Mouse (Mus musculus) heart, postnatal 0 days (tissue): ENCODE results near the gene Opn4. TPM values are rescaled to one million over a fixed set of nuclear protein-coding genes. Genes with fewer than 3 reads are reported as not detected.

Source experiments
- ATAC-seq: fragments of 200-750 bp; cut with Nextera tagmentation; 2 replicates; pipeline ENCODE4 v1.8.0; 2017; ENCODE audit warnings: low read depth, moderate number of reproducible peaks, moderate library complexity; ENCODE audit not compliant: insufficient read depth
- DNase-seq: peaks from one replicate; pipeline ENCODE4 v3.0.0-alpha.2; 2016; ENCODE audit warnings: low spot score
- H3K27ac ChIP-seq: fragments of 300-500 bp; sonication (generic); 2 replicates; pipeline ENCODE4 v1.5.1; 2014; ENCODE audit warnings: low read depth, mild to moderate bottlenecking
- H3K27me3 ChIP-seq: fragments of 300-500 bp; sonication (generic); 2 replicates; pipeline ENCODE4 v1.6.1; 2014; ENCODE audit warnings: low read length, mixed read lengths; ENCODE audit not compliant: control insufficient read depth, insufficient read depth
- H3K36me3 ChIP-seq: fragments of 300-500 bp; sonication (generic); replicated peaks from 2 replicates; pipeline ENCODE4 v1.6.1; 2014; ENCODE audit warnings: low read length, mixed read lengths; ENCODE audit not compliant: control insufficient read depth, insufficient read depth
- H3K4me1 ChIP-seq: fragments of 300-500 bp; sonication (generic); 2 replicates; pipeline ENCODE4 v1.6.1; 2014; ENCODE audit warnings: antibody characterized with exemption; ENCODE audit not compliant: control insufficient read depth, insufficient read depth
- H3K4me2 ChIP-seq: fragments of 300-500 bp; sonication (generic); 2 replicates; pipeline ENCODE4 v1.6.1; 2014; ENCODE audit warnings: low read depth, mild to moderate bottlenecking, low read length, moderate library complexity
- H3K4me3 ChIP-seq: fragments of 300-500 bp; sonication (generic); 2 replicates; pipeline ENCODE4 v1.5.1; 2014; ENCODE audit warnings: low read depth, low read length
- H3K9ac ChIP-seq: fragments of 300-500 bp; sonication (generic); replicated peaks from 2 replicates; pipeline ENCODE4 v1.6.1; 2014; ENCODE audit warnings: low read depth, low read length, mixed read lengths
- H3K9me3 ChIP-seq: fragments of 300-500 bp; sonication (generic); replicated peaks from 2 replicates; pipeline ENCODE4 v1.6.1; 2016; ENCODE audit warnings: low read length; ENCODE audit not compliant: control insufficient read depth
- CTCF ChIP-seq: IDR thresholded peaks from 2 replicates; pipeline ENCODE4 v1.5.1; 2016; ENCODE audit warnings: antibody characterized with exemption, control low read depth, low read depth
- EP300 ChIP-seq: IDR thresholded peaks from 2 replicates; pipeline ENCODE4 v1.6.1; 2016; ENCODE audit warnings: antibody characterized with exemption, low read depth
- WGBS: fragments of 180-500 bp; shearing (Covaris S2); extraction: QIAGEN DNeasy Blood & Tissue Kit; methylation state at CpG from one replicate; pipeline ENCODE4 v1.1.7; 2014; 5-methylcytosine and 5-hydroxymethylcytosine counted together
- polyA plus RNA-seq: library from polyadenylated mRNA; unstranded; fragments of >200 nt; fragmentation: Nextera tagmentation; extraction: Ambion mirVana; gene quantifications from 2 replicates; pipeline ENCODE4 v1.2.1, GENCODE M21; 2015
- total RNA-seq: library from RNA; depleted of rRNA; stranded (reverse); fragments of >200 nt; gene quantifications from 2 replicates; pipeline ENCODE4 v1.2.3, GENCODE M21; 2014; ENCODE audit warnings: low replicate concordance

The Opn4 gene
- total and polyA plus RNA-seq, 2 experiments from 2014 or later, result 8.4 to 8.6 TPM

GRCm38 (mm10) chr14:34612222-34612621 lies 12.3 kb upstream of the Opn4 start:
- Histone ChIP-seq H3K27me3 (0 out of 2 replicates have a peak, but pooled peaks cover 6% of the 10 kb centered on the region), H3K9me3 (no peaks in the 10 kb centered on the region)

GRCm38 (mm10) chr14:34611591-34611990 lies 11.6 kb upstream of the Opn4 start:
- TF ChIP-seq CTCF (no peak), EP300 (no peak)
- H3K27ac ChIP-seq, result no peak overlapping the region
- H3K9ac ChIP-seq, result no peak overlapping the region
- H3K4me3 ChIP-seq, result no peak overlapping the region
- ATAC-seq (no peak), DNase-seq (no peak)
- 0 out of 2 replicates have a peak, but pooled peaks cover 6% of the 10 kb centered on the region for H3K27me3 ChIP-seq
- H3K9me3 ChIP-seq, result no peaks in the 10 kb centered on the region
- H3K4me2 ChIP-seq, result no peak overlapping the region
- no peaks in the 10 kb centered on the region for H3K36me3 ChIP-seq
- H3K4me1 ChIP-seq, result no peaks in the 10 kb centered on the region; the same call in 1 of the 2 replicates
- WGBS, result 88% methylated on average over 4 of the region's 4 CpGs

More at GRCm38 (mm10) chr14:34612222-34612621, 12.3 kb upstream of the Opn4 start:
- DNase-seq, result no peak
- Histone ChIP-seq H3K4me2 (no peak overlapping the region), H3K9ac (no peak overlapping the region), H3K4me3 (no peak overlapping the region), H3K36me3 (no peaks in the 10 kb centered on the region), H3K4me1 (no peaks in the 10 kb centered on the region; the same call in 1 of the 2 replicates), H3K27ac (no peak overlapping the region)
- TF ChIP-seq CTCF (peak; percentile 34; the same call in 1 of the 2 replicates), EP300 (no peak)
- no peak for ATAC-seq
- 60% methylated on average over 4 of the region's 4 CpGs for WGBS

DNA sequence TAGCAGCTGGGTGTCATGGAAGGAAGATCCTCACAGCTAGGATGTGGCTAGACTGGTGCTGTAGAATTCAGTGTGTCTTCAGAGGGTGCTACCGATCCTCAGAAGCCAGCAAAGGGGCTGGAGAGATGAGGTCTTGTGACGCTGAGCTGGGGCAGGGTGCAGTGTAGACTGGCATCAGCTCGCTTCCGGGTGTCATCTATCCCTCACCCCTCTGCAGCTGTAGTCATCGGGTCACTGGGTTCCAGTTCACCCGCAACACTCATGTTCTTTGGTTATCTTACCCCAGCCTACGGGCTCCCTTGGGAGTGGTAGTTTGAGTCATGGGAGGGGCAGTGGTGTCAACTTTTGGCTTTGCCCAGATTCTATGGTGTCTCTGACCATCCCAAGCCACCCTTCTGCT lies 2.0 kb upstream of the Opn4 start:
- no peaks in the 10 kb centered on the region for H3K27me3 ChIP-seq
- no peak for ATAC-seq

DNA sequence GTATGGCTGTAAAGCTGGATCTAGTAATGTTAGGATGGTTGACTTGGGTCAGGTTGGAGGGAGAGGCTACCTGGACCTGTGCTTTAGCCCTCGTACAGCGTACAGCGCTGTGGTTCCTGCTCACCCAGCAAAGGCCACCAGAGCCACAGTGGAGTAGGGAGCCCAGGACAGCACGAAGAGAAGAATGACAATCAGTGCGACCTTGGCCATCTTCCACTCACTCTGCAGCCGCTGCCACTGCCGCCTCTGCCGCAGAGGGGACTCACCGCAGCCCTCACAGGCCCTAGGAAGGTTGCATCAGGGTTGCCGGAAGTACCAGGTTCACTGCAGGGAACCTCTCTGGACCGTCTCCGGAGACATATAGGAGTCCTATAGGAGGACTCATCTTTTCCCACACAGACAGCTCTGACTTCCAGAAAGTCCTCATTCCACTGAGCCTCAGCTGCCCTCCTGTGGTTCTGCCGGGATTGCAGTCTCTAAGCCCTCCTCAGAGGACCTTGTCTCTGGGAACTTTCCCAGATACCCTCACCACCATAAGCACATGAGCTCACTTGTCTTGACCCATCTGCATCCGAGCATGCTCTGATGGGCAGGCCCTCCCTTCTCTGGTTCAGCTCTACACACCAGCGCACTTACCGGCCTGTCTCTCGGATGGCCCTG lies 4.2 kb downstream of the Opn4 start:
- Histone ChIP-seq H3K4me2 (peak overlapping the region; percentile 44), H3K4me3 (0 out of 2 replicates have a peak overlapping the region, but pooled peaks have one; percentile 11), H3K4me1 (peaks cover 43% of the 10 kb centered on the region), H3K9ac (no peak overlapping the region), H3K9me3 (no peaks in the 10 kb centered on the region), H3K36me3 (no peaks in the 10 kb centered on the region), H3K27me3 (no peaks in the 10 kb centered on the region), H3K27ac (peak overlapping the region; percentile 64)
- DNase-seq (peak; percentile 37), ATAC-seq (no peak)
- no peak for TF ChIP-seq EP300
- TF ChIP-seq CTCF, result peak; percentile 67
- 41% methylated on average over 17 of the region's 17 CpGs for WGBS

More for the DNA sequence above, 2.0 kb upstream of the Opn4 start:
- no peaks in the 10 kb centered on the region for H3K9me3 ChIP-seq
- H3K27ac ChIP-seq, result no peak overlapping the region
- TF ChIP-seq EP300, result no peak
- TF ChIP-seq CTCF, result no peak
- no peak overlapping the region for H3K4me3 ChIP-seq
- no peak overlapping the region for H3K9ac ChIP-seq
- WGBS, result 93% methylated on average over 7 of the region's 7 CpGs
- no peaks in the 10 kb centered on the region for H3K36me3 ChIP-seq
- H3K4me1 ChIP-seq, result no peaks in the 10 kb centered on the region
- no peak for DNase-seq
- H3K4me2 ChIP-seq, result no peak overlapping the region

- Histone ChIP-seq H3K27me3 (no peaks in the 10 kb centered on the region), H3K9ac (peak overlapping the region; percentile 33; the same call in 1 of the 2 replicates), H3K27ac (peak overlapping the region; percentile 100), H3K4me1 (peaks cover 64% of the 10 kb centered on the region), H3K9me3 (no peaks in the 10 kb centered on the region), H3K4me3 (no peak overlapping the region), H3K4me2 (peak overlapping the region; percentile 25), H3K36me3 (no peaks in the 10 kb centered on the region)
- TF ChIP-seq EP300 (peak; percentile 80; the same call in 1 of the 2 replicates), CTCF (no peak)
- DNase-seq (peak; percentile 91), ATAC-seq (peak; percentile 36)
- 34% methylated on average over 15 of the region's 15 CpGs for WGBS
Measured at GRCm38 (mm10) chr14:34591741-34592535, 8.0 kb downstream of the Opn4 start.
